Mouse (Mus musculus): ENCODE measurements at regions not wholly inside any gene's neighbourhood (a gene's known extent, or its start where the extent isn't known, plus 50 kb on each side); places are given as distances from the start of the nearest gene placed in this dataset.

GRCm38 (mm10) chr13:84693462-84693861 is 471.4 kb downstream of the Tmem161b start:
- TF ChIP-seq POLR2A (IDR thresholded peaks at IDR 0.05; ENCODE audit: insufficient read depth, low read depth, low read length) (no peak), CTCF (IDR thresholded peaks at IDR 0.05) (no peak), EP300 (IDR thresholded peaks at IDR 0.05; ENCODE audit: insufficient read depth, low read depth, low read length) (no peak)
